Mouse (Mus musculus): ENCODE measurements around the gene 1700025G04Rik. TPM values are rescaled to one million over a fixed set of nuclear protein-coding genes. Genes with fewer than 3 reads are reported as not detected.
A peak's percentile ranks its signal among the peaks of the same experiment; 100 is the strongest.

1700025G04Rik gene
- total and polyA plus RNA-seq, 2 experiments from 2014 or later, result 24.9 to 32.4 TPM

DNA sequence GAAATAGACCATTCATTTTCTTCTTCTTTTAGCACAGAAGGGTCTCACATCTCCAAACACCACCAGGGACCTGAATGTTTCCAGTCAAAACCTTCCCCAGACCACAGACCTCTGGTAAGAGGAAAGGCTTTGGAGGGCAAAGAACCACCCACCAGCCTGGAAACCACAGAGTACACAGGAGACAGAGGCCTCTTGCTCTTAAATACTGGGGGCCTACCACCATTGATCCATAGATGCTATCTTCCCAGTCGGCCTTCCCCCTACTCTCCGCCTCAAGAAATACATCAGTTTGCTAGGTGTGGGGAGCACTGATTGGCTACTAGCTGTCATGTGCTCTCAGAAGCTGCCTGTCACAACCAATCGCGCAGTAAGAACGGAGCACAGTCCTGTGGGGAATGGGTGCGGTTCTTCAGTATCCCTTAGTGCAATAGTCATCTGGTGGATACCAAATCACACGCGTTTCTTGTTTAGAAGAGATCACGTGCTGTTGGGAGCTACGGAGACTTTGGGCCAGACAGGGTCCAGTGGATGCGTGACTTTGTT is 210.5 kb downstream of the 1700025G04Rik start:
- DNase-seq (ENCODE audit: low spot score), result no peak
- no peak for ATAC-seq

DNA sequence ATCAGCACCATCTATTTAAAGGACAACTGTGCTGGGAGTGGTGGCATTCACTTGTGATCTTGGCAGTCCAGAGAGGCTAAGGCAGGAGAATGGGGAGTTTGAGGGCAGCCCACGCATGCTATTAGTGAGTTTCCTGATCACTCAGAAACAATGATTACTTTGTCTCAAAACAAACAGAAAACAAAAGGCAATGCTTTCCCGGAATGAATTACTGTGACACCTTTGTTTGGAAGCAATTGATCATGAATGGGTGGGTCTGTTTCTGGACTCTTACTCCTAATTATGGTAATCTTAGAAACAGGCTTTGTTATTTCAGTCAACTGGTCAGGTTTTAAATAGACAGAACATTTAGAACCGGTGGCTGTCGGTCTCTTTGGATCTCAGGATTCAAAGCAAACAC is 211.5 kb downstream of the 1700025G04Rik start:
- WGBS, result 27% methylated on average over 4 of the region's 4 CpGs

More for the DNA sequence above, 210.5 kb downstream of the 1700025G04Rik start:
- no peak overlapping the region for H3K4me3 ChIP-seq (ENCODE audit: low read length)
- H3K4me2 ChIP-seq (ENCODE audit: low read depth, low read length), result no peak overlapping the region
- H3K4me1 ChIP-seq (ENCODE audit: insufficient read depth, low read length), result 0 out of 2 replicates have a peak, but pooled peaks cover 4% of the 10 kb centered on the region
- H3K27me3 ChIP-seq (ENCODE audit: insufficient read depth, low read length), result no peaks in the 10 kb centered on the region
- H3K36me3 ChIP-seq (ENCODE audit: insufficient read depth, low read length), result no peaks in the 10 kb centered on the region
- 91% methylated on average over 11 of the region's 11 CpGs for WGBS
- no peak overlapping the region; the same call in 1 of the 2 replicates for H3K27ac ChIP-seq
- no peak overlapping the region for H3K9ac ChIP-seq (replicated peaks; ENCODE audit: low read length)
- H3K9me3 ChIP-seq (ENCODE audit: low read length), result no peaks in the 10 kb centered on the region
- no peak for TF ChIP-seq CTCF (IDR thresholded peaks at IDR 0.05; ENCODE audit: low read depth)

DNA sequence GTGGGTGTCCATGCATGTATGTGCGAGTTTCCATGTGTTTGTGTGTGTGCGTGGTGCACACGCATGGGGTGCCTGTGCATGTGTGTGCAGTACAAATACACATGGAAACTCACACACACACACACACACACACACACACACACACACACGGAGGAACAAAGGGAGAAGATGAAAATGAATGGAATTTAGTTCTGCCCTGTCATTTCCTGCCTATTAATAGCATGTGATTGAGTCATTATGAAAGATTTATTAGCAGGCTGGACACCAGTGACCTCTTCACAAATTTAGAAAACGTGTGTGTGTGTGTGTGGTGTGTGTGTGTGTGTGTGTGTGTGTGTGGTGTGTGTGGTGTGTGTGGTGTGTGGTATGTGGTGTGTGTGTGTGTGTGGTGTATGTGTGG is 217.0 kb downstream of the 1700025G04Rik start:
- no peak overlapping the region for H3K27ac ChIP-seq
- DNase-seq (ENCODE audit: low spot score) (no peak), ATAC-seq (no peak)
- H3K9ac ChIP-seq (replicated peaks; ENCODE audit: low read length), result no peak overlapping the region
- H3K36me3 ChIP-seq (ENCODE audit: insufficient read depth, low read length), result no peaks in the 10 kb centered on the region
- no peak for TF ChIP-seq CTCF (IDR thresholded peaks at IDR 0.05; ENCODE audit: low read depth)
- H3K4me1 ChIP-seq (ENCODE audit: insufficient read depth, low read length), result no peaks in the 10 kb centered on the region
- H3K27me3 ChIP-seq (ENCODE audit: insufficient read depth, low read length), result no peaks in the 10 kb centered on the region
- WGBS, result 74% methylated on average over 5 of the region's 5 CpGs
- no peak overlapping the region for H3K4me3 ChIP-seq (ENCODE audit: low read length)
- H3K9me3 ChIP-seq (ENCODE audit: low read length), result no peaks in the 10 kb centered on the region
- no peak overlapping the region for H3K4me2 ChIP-seq (ENCODE audit: low read depth, low read length)

More for the DNA sequence above, 211.5 kb downstream of the 1700025G04Rik start:
- no peaks in the 10 kb centered on the region for H3K36me3 ChIP-seq (ENCODE audit: insufficient read depth, low read length)
- H3K9me3 ChIP-seq (ENCODE audit: low read length), result no peaks in the 10 kb centered on the region
- H3K4me1 ChIP-seq (ENCODE audit: insufficient read depth, low read length), result 0 out of 2 replicates have a peak, but pooled peaks cover 4% of the 10 kb centered on the region
- ATAC-seq, result no peak
- no peak overlapping the region for H3K27ac ChIP-seq
- no peak for TF ChIP-seq CTCF (IDR thresholded peaks at IDR 0.05; ENCODE audit: low read depth)
- H3K9ac ChIP-seq (replicated peaks; ENCODE audit: low read length), result no peak overlapping the region
- no peaks in the 10 kb centered on the region for H3K27me3 ChIP-seq (ENCODE audit: insufficient read depth, low read length)
- no peak for DNase-seq (ENCODE audit: low spot score)
- no peak overlapping the region for H3K4me2 ChIP-seq (ENCODE audit: low read depth, low read length)
- no peak overlapping the region for H3K4me3 ChIP-seq (ENCODE audit: low read length)

DNA sequence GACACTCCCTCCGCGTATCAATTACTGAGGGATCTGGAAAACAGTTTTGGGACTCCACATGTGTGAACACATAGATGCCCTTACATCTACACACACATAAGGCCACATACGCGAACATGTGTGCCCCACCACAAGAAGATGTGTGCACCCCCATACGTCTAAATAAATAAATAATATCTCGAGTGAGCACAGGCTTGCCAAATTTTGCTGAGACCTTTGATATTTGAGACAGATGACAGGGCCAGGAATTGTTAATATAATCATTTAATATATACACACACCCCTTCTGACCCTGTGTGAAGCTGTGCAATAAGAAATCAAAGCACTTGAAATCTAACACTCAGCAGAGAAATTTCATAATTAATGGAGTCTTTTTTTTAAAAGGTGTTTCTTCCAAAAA is 225.6 kb downstream of the 1700025G04Rik start:
- WGBS, result 90% methylated on average over 6 of the region's 6 CpGs
- Histone ChIP-seq H3K4me2 (ENCODE audit: low read depth, low read length) (no peak overlapping the region), H3K27ac (no peak overlapping the region), H3K9me3 (ENCODE audit: low read length) (no peaks in the 10 kb centered on the region), H3K27me3 (ENCODE audit: insufficient read depth, low read length) (no peaks in the 10 kb centered on the region), H3K4me3 (ENCODE audit: low read length) (no peak overlapping the region), H3K4me1 (ENCODE audit: insufficient read depth, low read length) (no peaks in the 10 kb centered on the region), H3K36me3 (ENCODE audit: insufficient read depth, low read length) (no peaks in the 10 kb centered on the region), H3K9ac (replicated peaks; ENCODE audit: low read length) (no peak overlapping the region)
- no peak for TF ChIP-seq CTCF (IDR thresholded peaks at IDR 0.05; ENCODE audit: low read depth)
- no peak for ATAC-seq
- DNase-seq (ENCODE audit: low spot score), result no peak

DNA sequence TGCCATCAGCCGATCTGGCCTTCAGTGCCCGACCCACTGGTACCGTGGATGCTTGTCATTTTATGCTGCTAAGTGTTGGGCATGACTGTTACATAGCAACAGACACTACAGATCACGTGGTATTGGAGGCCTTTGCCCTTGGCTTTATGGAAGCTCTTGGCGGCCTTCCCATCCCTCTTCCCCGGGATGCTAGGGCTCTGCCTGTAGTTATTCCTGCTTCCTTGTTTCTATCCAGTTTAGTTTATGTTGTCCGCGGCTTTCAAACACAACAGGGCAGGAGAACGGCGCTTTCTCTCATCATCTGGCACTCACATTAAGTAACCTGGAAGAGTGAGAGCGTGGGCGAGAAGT is 226.2 kb downstream of the 1700025G04Rik start:
- H3K9me3 ChIP-seq (ENCODE audit: low read length), result no peaks in the 10 kb centered on the region
- TF ChIP-seq CTCF (IDR thresholded peaks at IDR 0.05; ENCODE audit: low read depth), result no peak
- DNase-seq (ENCODE audit: low spot score) (peak; percentile 57), ATAC-seq (peak; percentile 58; the same call in 1 of the 2 replicates)
- no peaks in the 10 kb centered on the region for H3K36me3 ChIP-seq (ENCODE audit: insufficient read depth, low read length)
- no peak overlapping the region for H3K4me3 ChIP-seq (ENCODE audit: low read length)
- H3K9ac ChIP-seq (replicated peaks; ENCODE audit: low read length), result no peak overlapping the region
- 61% methylated on average over 12 of the region's 12 CpGs for WGBS
- H3K4me1 ChIP-seq (ENCODE audit: insufficient read depth, low read length), result no peaks in the 10 kb centered on the region
- H3K27ac ChIP-seq, result no peak overlapping the region
- H3K4me2 ChIP-seq (ENCODE audit: low read depth, low read length), result no peak overlapping the region
- no peaks in the 10 kb centered on the region for H3K27me3 ChIP-seq (ENCODE audit: insufficient read depth, low read length)

DNA sequence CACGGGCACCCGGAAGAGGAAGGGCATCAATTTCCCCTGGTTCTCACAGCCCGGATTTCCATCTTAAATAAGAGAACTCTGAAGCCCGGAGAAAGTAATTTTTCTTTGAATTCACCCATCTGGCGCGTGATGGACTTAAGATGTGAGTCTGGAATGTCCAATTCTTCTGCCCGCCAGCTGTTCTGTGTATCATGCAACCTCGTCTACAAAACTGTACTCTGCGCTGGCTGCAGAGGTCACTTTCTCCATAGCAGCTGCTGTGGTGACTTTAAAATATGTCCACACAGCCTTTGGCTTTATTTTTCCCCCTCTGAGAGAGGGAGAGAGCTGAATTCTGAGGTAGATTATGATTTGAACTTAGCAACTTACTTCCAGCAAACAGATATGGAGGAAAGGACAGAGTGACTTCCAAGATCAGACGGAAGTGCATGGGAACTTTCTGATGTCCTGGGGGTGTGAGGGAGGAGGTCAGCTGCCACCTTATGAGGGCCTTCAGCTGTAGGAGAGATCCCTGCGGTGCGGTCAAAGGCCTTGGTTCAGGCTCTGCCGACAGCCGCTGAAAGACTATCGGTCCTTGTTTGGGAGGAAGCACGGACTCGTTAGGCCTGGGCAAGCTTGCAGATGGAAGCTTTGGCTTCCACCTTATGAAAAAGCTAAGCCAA is 226.7 kb downstream of the 1700025G04Rik start:
- no peaks in the 10 kb centered on the region for H3K9me3 ChIP-seq (ENCODE audit: low read length)
- no peak overlapping the region for H3K9ac ChIP-seq (replicated peaks; ENCODE audit: low read length)
- DNase-seq (ENCODE audit: low spot score) (no peak), ATAC-seq (no peak)
- H3K27ac ChIP-seq, result no peak overlapping the region
- no peak for TF ChIP-seq CTCF (IDR thresholded peaks at IDR 0.05; ENCODE audit: low read depth)
- no peak overlapping the region for H3K4me3 ChIP-seq (ENCODE audit: low read length)
- no peaks in the 10 kb centered on the region for H3K4me1 ChIP-seq (ENCODE audit: insufficient read depth, low read length)
- H3K36me3 ChIP-seq (ENCODE audit: insufficient read depth, low read length), result no peaks in the 10 kb centered on the region
- no peak overlapping the region for H3K4me2 ChIP-seq (ENCODE audit: low read depth, low read length)
- 70% methylated on average over 17 of the region's 17 CpGs for WGBS
- H3K27me3 ChIP-seq (ENCODE audit: insufficient read depth, low read length), result no peaks in the 10 kb centered on the region

DNA sequence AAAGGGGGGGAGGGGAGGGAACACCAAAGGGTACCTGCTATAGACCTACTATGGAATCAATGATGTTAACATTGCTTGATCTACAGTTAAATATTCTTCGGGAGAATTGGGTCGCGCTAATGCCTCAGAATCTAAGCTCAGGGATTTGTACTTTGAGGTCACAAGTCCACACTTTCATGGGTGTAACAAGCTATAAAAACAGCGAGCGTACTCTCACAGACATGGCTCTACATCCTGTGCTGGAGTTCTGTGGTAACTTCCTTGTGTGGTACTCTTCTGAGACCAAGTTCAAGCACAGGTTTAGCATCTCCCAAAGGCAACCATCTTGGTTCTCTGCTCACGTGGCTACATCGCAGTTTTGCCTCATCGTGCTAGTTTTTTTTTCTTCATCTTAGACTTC is 227.8 kb downstream of the 1700025G04Rik start:
- no peak overlapping the region for H3K9ac ChIP-seq (replicated peaks; ENCODE audit: low read length)
- no peaks in the 10 kb centered on the region for H3K4me1 ChIP-seq (ENCODE audit: insufficient read depth, low read length)
- H3K4me3 ChIP-seq (ENCODE audit: low read length), result no peak overlapping the region
- no peak overlapping the region for H3K27ac ChIP-seq
- H3K4me2 ChIP-seq (ENCODE audit: low read depth, low read length), result no peak overlapping the region
- DNase-seq (ENCODE audit: low spot score), result no peak
- no peaks in the 10 kb centered on the region for H3K9me3 ChIP-seq (ENCODE audit: low read length)
- ATAC-seq, result no peak
- TF ChIP-seq CTCF (IDR thresholded peaks at IDR 0.05; ENCODE audit: low read depth), result no peak
- 87% methylated on average over 8 of the region's 8 CpGs for WGBS
- H3K36me3 ChIP-seq (ENCODE audit: insufficient read depth, low read length), result no peaks in the 10 kb centered on the region
- H3K27me3 ChIP-seq (ENCODE audit: insufficient read depth, low read length), result no peaks in the 10 kb centered on the region

Measured in hindbrain, postnatal 0 days (tissue).